Mouse (Mus musculus) mesoderm, embryonic 11.5 days (tissue): ENCODE measurements around the gene Drc1.

Experiments
- DNase-seq: peaks from one replicate; pipeline ENCODE4 v3.0.0-alpha.2; 2012; ENCODE audit warnings: low read depth, low spot score

The Drc1 gene

GRCm38 (mm10) chr5:30411524-30411923, 130.3 kb downstream of the Drc1 start:
- no peak for DNase-seq

- no peak for DNase-seq
Measured at GRCm38 (mm10) chr5:30415381-30415780, 134.2 kb downstream of the Drc1 start.

GRCm38 (mm10) chr5:30415876-30416275, 134.7 kb downstream of the Drc1 start:
- DNase-seq, result no peak
